Mouse (Mus musculus): ENCODE data around the gene Tmem232. TPM values are rescaled to one million over a fixed set of nuclear protein-coding genes. Genes with fewer than 3 reads are reported as not detected.

Tmem232 gene
- 0.06 TPM in 1 of 2 replicates, not detected in the other for polyA plus RNA-seq (2015; fragmentation: Nextera tagmentation; extraction: Ambion mirVana)

DNA sequence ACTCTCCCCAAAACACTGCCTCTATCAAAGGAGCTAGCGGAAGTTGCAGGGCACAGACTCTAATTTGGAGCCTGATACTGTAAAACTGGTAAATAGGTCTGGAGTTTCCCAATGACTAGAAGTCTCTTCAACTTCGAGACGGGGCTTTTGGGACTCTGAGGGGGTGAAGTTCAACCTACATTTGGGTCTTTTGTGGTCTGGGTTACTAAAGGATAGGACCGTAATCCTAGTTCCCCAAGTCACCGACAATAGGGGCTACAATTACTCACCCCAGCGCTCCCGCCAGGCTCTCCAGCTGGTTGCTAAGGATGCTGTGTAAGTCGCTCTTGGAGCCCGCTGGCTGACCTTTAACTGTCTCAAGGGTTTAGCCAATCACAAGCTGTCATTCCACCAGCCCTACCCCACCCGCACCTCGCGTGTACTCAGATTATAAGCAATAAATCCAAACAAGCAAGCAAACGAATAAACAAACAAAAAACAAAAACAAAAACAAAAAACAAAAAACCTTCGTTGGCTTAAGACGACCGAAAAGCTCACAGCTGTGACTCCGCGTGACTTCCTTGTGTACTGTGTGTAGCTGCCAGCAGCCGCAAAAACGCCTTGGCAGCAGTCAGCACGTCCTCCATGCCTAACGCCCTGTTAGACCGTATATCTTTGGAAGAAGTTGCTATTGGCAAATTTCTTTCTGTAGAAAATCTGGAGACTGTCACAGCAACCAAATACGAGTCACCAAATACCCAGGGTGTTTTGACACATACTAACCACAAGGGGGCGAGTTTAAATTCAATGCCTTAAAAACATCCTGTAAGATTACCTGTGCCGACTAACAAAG lies at the start of gene Tmem232:
Gene Tmem232 (minus strand): TSS at position 342 of the 832 bp plus-strand sequence.

Small RNA genes within 50 kb of the gene (microRNA-seq; reads per million reads assigned to microRNA genes)
- not detected for gene Gm25731

Other genes starting within 250 kb of the Tmem232 start
- gene Vapa, start 72.8 kb upstream of the Tmem232 start, polyA plus RNA-seq (2015; fragmentation: Nextera tagmentation; extraction: Ambion mirVana) = 160 and 205 TPM in 2 replicates
- 0.11 TPM in 1 of 2 replicates, not detected in the other for gene Txndc2, start 101.4 kb upstream of the Tmem232 start, polyA plus RNA-seq (2015; fragmentation: Nextera tagmentation; extraction: Ambion mirVana)
- 26.8 and 28.2 TPM in 2 replicates for gene Rab31, start 232.0 kb upstream of the Tmem232 start, polyA plus RNA-seq (2015; fragmentation: Nextera tagmentation; extraction: Ambion mirVana)
- 16.0 and 17.3 TPM in 2 replicates for gene Ppp4r1, start 241.8 kb upstream of the Tmem232 start, polyA plus RNA-seq (2015; fragmentation: Nextera tagmentation; extraction: Ambion mirVana)

All from urinary bladder, postnatal 0 days (tissue).